Mouse (Mus musculus): ENCODE data around the gene Cdipt.

Cdipt gene

GRCm38 (mm10) chr7:126975893-126975949 is at the start of gene Cdipt:
TSS of gene Cdipt (plus strand) at chr7:126975914.
- no peak for DNase-seq (ENCODE audit: low read depth)

GRCm38 (mm10) chr7:126926299-126926698 is 49.4 kb upstream of the Cdipt start:
- peak; percentile 73 for DNase-seq (ENCODE audit: low read depth)

GRCm38 (mm10) chr7:126928384-126929037 is 47.2 kb upstream of the Cdipt start, which contains the start of gene Kctd13:
TSS of gene Kctd13 (plus strand) at chr7:126928879.
- DNase-seq (ENCODE audit: low read depth) = peak; percentile 90

- peak; percentile 30 for DNase-seq (ENCODE audit: low read depth)
These were observed 46.7 kb upstream of the Cdipt start for GRCm38 (mm10) chr7:126929046-126929445.

- DNase-seq (ENCODE audit: low read depth) = no peak
These were observed 43.1 kb upstream of the Cdipt start for GRCm38 (mm10) chr7:126932652-126933051.

GRCm38 (mm10) chr7:126941171-126941570 is 34.5 kb upstream of the Cdipt start:
- DNase-seq (ENCODE audit: low read depth) = peak; percentile 50

- no peak for DNase-seq (ENCODE audit: low read depth)
These were observed 33.9 kb upstream of the Cdipt start for GRCm38 (mm10) chr7:126941801-126942200.

- peak; percentile 54 for DNase-seq (ENCODE audit: low read depth)
These were observed 29.2 kb upstream of the Cdipt start for GRCm38 (mm10) chr7:126946530-126946929.

- no peak for DNase-seq (ENCODE audit: low read depth)
These were observed 27.1 kb upstream of the Cdipt start for GRCm38 (mm10) chr7:126948626-126949025.

GRCm38 (mm10) chr7:126949403-126949792 is 26.3 kb upstream of the Cdipt start, which contains the start of gene Asphd1:
TSS of gene Asphd1 (minus strand) at chr7:126949582.
- no peak for DNase-seq (ENCODE audit: low read depth)

- DNase-seq (ENCODE audit: low read depth) = peak; percentile 78
These were observed 25.7 kb upstream of the Cdipt start, which contains the start of gene Sez6l2 for GRCm38 (mm10) chr7:126949793-126950646. TSS of gene Sez6l2 (plus strand) at chr7:126950563.

- DNase-seq (ENCODE audit: low read depth) = no peak
These were observed 24.8 kb upstream of the Cdipt start for GRCm38 (mm10) chr7:126950647-126951615.

- DNase-seq (ENCODE audit: low read depth) = no peak
These were observed 24.0 kb upstream of the Cdipt start for GRCm38 (mm10) chr7:126951741-126952140.

GRCm38 (mm10) chr7:126952646-126953045 is 23.1 kb upstream of the Cdipt start:
- no peak for DNase-seq (ENCODE audit: low read depth)

GRCm38 (mm10) chr7:126955125-126955524 is 20.6 kb upstream of the Cdipt start:
- no peak for DNase-seq (ENCODE audit: low read depth)

- no peak for DNase-seq (ENCODE audit: low read depth)
These were observed 15.9 kb upstream of the Cdipt start for GRCm38 (mm10) chr7:126959780-126960179.

GRCm38 (mm10) chr7:126961095-126961494 is 14.6 kb upstream of the Cdipt start:
- DNase-seq (ENCODE audit: low read depth) = no peak

- DNase-seq (ENCODE audit: low read depth) = no peak
These were observed 13.7 kb upstream of the Cdipt start for GRCm38 (mm10) chr7:126961965-126962364.

GRCm38 (mm10) chr7:126963548-126964286 is 12.0 kb upstream of the Cdipt start:
- DNase-seq (ENCODE audit: low read depth) = peak; percentile 56

GRCm38 (mm10) chr7:126965568-126965967 is 10.1 kb upstream of the Cdipt start:
- DNase-seq (ENCODE audit: low read depth) = no peak

- DNase-seq (ENCODE audit: low read depth) = no peak
These were observed 8.4 kb upstream of the Cdipt start for GRCm38 (mm10) chr7:126967361-126967760.

GRCm38 (mm10) chr7:126975493-126975892 is 221 bp upstream of the Cdipt start:
- peak; percentile 57 for DNase-seq (ENCODE audit: low read depth)
